Mouse (Mus musculus): ENCODE measurements around the gene Mkrn3. TPM values are rescaled to one million over a fixed set of nuclear protein-coding genes. Genes with fewer than 3 reads are reported as not detected.
A peak's percentile ranks its signal among the peaks of the same experiment; 100 is the strongest.

Gene Mkrn3
- polyA plus RNA-seq, 1 experiment from 2014 or later: 23.8 TPM

GRCm38 (mm10) chr7:62376510-62377304 lies 43.2 kb downstream of the Mkrn3 start, which contains the start of gene Magel2:
TSS of gene Magel2 (plus strand) at chr7:62377010.
- peak within 1 kb of the TSS; percentile 55 for H3K9ac ChIP-seq (replicated peaks)
- ATAC-seq (replicated peaks): peak; percentile 97
- H3K4me3 ChIP-seq: peak within 1 kb of the TSS; percentile 50
- H3K27me3 ChIP-seq: no peaks in the 10 kb centered on the region
- WGBS: 26% methylated on average over 31 of the region's 31 CpGs
- no peaks in the 10 kb centered on the region for H3K36me3 ChIP-seq
- H3K4me1 ChIP-seq: no peaks in the 10 kb centered on the region; the same call in 1 of the 2 replicates
- no peaks in the 10 kb centered on the region; the same call in none of the 2 replicates for H3K9me3 ChIP-seq
- peak within 1 kb of the TSS; percentile 57 for H3K4me2 ChIP-seq (replicated peaks)
- H3K27ac ChIP-seq (replicated peaks): peak within 1 kb of the TSS; percentile 76

GRCm38 (mm10) chr7:62375658-62376057 lies 44.3 kb downstream of the Mkrn3 start:
- no peak overlapping the region for H3K9ac ChIP-seq (replicated peaks)
- H3K9me3 ChIP-seq: no peaks in the 10 kb centered on the region; the same call in none of the 2 replicates
- no peak for ATAC-seq (replicated peaks)
- no peak overlapping the region for H3K27ac ChIP-seq (replicated peaks)
- H3K4me2 ChIP-seq (replicated peaks): peak overlapping the region; percentile 57; the same call in 1 of the 2 replicates
- no peak overlapping the region for H3K4me3 ChIP-seq
- WGBS: 35% methylated on average over 4 of the region's 4 CpGs
- H3K27me3 ChIP-seq: no peaks in the 10 kb centered on the region
- no peaks in the 10 kb centered on the region for H3K36me3 ChIP-seq
- H3K4me1 ChIP-seq: no peaks in the 10 kb centered on the region; the same call in 1 of the 2 replicates

Other genes with a start within 250 kb of the Mkrn3 start
- gene Ndn, start 73.6 kb downstream of the Mkrn3 start, polyA plus RNA-seq (2015; fragmentation: Nextera tagmentation; extraction: Ambion mirVana): 414 and 487 TPM in 2 replicates
- 8.7 and 11.9 TPM in 2 replicates for gene Magel2, start 43.1 kb downstream of the Mkrn3 start, polyA plus RNA-seq (2015; fragmentation: Nextera tagmentation; extraction: Ambion mirVana)
- 20.8 and 23.9 TPM in 2 replicates for gene Peg12, start 44.4 kb upstream of the Mkrn3 start, polyA plus RNA-seq (2015; fragmentation: Nextera tagmentation; extraction: Ambion mirVana)